Mouse (Mus musculus): ENCODE data around the gene Serp2.

DNA sequence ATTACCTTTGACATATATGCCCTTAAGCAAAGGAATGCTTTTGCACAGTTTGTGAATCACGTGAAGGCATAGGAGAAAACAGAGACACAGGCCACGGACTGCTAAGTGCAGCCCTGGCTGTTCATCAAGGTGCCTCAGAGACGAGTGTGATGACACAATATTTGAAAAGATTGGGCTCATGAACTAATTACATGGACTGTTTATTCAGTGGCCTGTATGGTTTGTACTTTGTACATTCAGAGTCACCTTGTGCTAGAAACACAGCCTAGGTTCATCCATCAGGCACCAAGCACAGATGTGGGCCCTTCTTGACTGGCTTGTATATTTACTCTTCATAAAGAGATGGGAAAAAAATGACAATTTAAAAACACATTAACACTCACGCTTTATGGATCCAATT lies 9.5 kb upstream of the Serp2 start:
- TF ChIP-seq CTCF (IDR thresholded peaks at IDR 0.05) (no peak), POLR2A (IDR thresholded peaks at IDR 0.05; ENCODE audit: insufficient read depth, low read depth, low read length) (no peak)
